Mouse (Mus musculus): ENCODE measurements around the gene Tnfsf13b. TPM values are rescaled to one million over a fixed set of nuclear protein-coding genes. Genes with fewer than 3 reads are reported as not detected.

Gene Tnfsf13b
- total RNA-seq, 2 experiments from 2014 or later, result 1.2 to 1.5 TPM

- DNase-seq (ENCODE audit: low spot score in 2 of 2), result no peak
These were observed 37.7 kb downstream of the Tnfsf13b start for GRCm38 (mm10) chr8:10043842-10044510.

GRCm38 (mm10) chr8:10045743-10046142 is 39.5 kb downstream of the Tnfsf13b start:
- no peak for DNase-seq (ENCODE audit: low spot score in 2 of 2)

- no peak for DNase-seq (ENCODE audit: low spot score in 2 of 2)
These were observed 42.9 kb downstream of the Tnfsf13b start for GRCm38 (mm10) chr8:10049162-10049561.

- DNase-seq (ENCODE audit: low spot score in 2 of 2), result no peak
These were observed 45.3 kb downstream of the Tnfsf13b start for GRCm38 (mm10) chr8:10051576-10051975.

DNA sequence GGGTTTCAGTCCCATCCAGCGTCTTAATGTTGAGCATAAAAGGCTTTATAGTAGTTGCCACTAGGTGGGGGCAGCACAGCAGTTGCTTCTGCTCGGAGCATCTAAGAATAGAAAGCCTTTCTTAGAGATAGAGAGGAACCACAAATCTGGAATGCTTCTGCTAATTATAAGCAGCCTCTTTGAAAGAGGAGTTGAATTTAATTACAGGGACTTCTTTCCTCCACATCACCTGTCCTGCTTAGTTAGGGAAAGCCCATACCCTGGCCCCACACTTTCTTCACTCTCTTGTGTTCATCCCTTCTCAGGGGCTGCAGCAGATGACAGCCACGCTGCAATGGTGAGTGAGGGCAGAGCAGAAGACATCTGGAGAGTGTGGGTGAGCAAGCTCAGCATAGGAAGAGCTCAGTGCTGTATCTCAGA is 47.3 kb downstream of the Tnfsf13b start:
- no peak for DNase-seq (ENCODE audit: low spot score in 2 of 2)

GRCm38 (mm10) chr8:10061001-10061400 is 54.7 kb downstream of the Tnfsf13b start:
- DNase-seq (ENCODE audit: low spot score in 2 of 2), result no peak

DNA sequence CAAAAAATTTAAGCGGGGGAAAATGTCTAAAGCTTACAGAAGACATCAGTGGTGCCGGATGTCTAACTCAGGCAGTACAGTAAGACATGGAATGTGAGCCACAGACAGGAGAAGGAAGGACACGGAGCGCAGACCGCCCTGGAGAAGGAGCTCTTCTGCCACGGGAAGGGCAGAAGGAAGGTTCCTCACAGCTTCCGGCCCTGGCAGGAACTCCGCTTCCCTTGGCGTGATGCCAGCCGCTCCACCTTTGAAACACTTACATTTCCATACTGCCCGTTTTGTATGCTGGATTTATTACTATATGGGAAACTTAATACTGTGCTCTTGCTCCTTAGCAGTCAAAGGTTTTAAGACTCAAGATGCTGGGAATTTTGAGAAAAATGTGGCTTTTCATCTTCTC is 60.6 kb downstream of the Tnfsf13b start:
- no peak for DNase-seq (ENCODE audit: low spot score in 2 of 2)

DNA sequence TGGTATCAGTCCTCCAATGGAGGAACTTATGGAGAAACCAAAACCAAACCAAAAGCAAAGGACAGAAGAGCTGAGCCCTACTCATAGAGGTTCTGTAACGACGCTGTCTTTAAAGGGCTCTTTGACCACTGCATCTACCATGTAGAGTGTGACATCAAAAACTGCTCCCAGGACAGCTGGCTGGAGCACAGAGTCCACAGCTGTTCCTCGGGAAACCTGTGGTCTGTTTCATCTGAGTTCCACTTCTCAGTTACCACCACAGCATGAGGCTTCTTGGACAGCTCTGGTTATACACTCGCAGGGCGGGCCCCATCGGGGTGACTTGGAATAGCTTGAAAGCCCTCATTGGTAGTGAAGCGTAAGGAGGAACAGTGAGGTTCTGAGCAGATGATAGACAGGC is 61.5 kb downstream of the Tnfsf13b start:
- no peak for DNase-seq (ENCODE audit: low spot score in 2 of 2)

DNA sequence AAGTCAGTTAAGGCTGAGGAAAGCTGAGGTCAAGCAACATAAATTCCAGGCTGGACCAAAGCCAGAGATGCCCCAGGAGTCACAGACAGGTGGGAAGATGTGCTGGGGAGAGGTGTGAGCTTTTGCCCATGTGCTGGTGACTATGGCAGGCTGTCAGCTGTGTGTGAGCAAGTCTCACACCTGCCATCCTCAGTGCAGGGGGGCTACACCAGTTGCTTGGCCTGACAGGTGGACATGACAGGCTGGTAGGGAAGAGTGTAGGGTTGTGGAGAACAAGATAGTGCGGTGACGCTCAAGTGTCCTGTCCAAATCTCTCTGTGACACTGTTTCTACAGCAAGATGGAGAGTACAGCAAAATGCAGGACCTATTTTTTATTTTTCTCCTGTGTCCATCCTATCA is 66.1 kb downstream of the Tnfsf13b start:
- no peak for DNase-seq (ENCODE audit: low spot score in 2 of 2)

Other genes starting within 250 kb of the Tnfsf13b start
- gene Fam155a, start 235.3 kb upstream of the Tnfsf13b start, total RNA-seq (2021), result 1 to 10 TPM; 1.1 to 1.2 TPM
- not detected for gene Gm10217, start 142.2 kb upstream of the Tnfsf13b start, total RNA-seq (2021)
- gene Lig4, start 28.8 kb upstream of the Tnfsf13b start, total RNA-seq (2021), result 1 to 10 TPM; 3.3 to 5.0 TPM
- gene Abhd13, start 28.8 kb upstream of the Tnfsf13b start, total RNA-seq (2021), result 10 to 100 TPM; 13.8 to 15.4 TPM
- gene Myo16, start 147.4 kb downstream of the Tnfsf13b start, total RNA-seq (2021), result 10 to 100 TPM; 10.7 to 10.8 TPM